Mouse (Mus musculus) cerebellum, postnatal 4 days (tissue): ENCODE results near the gene Olfr600.
"Not testable (repeated sequence)": the region's sequence is repeated elsewhere in the genome, so short reads cannot be mapped to it uniquely, and the experiment has no call there.

Source experiments
- DNase-seq, 2 experiments: peaks; one replicate each; pipeline ENCODE4 v3.0.0; 2022; ENCODE audit warnings: low spot score in 2 of 2, mixed read lengths in 1 of 2

The Olfr600 gene

GRCm38 (mm10) chr7:103349569-103349968, at the start of gene Olfr600:
Gene Olfr600 (minus strand): TSS chr7:103349669.
- DNase-seq: no peak

GRCm38 (mm10) chr7:103398981-103399380, 49.5 kb upstream of the Olfr600 start:
- DNase-seq: no peak

GRCm38 (mm10) chr7:103397758-103398157, 48.3 kb upstream of the Olfr600 start:
- DNase-seq: no peak

- no peak for DNase-seq
These were observed 36.6 kb upstream of the Olfr600 start, which contains the start of gene Olfr603 for GRCm38 (mm10) chr7:103386077-103386476. Gene Olfr603 (minus strand): TSS chr7:103386177.

- DNase-seq: no peak
These were observed 13.1 kb upstream of the Olfr600 start, which contains the start of gene Olfr601 for GRCm38 (mm10) chr7:103362555-103362954. Gene Olfr601 (minus strand): TSS chr7:103362655.

- DNase-seq: no peak
These were observed 13.9 kb downstream of the Olfr600 start, which contains the start of gene Olfr599 for GRCm38 (mm10) chr7:103335617-103336016. Gene Olfr599 (plus strand): TSS chr7:103335917.

GRCm38 (mm10) chr7:103323268-103323667, 26.2 kb downstream of the Olfr600 start, which contains the start of gene Olfr598:
Gene Olfr598 (plus strand): TSS chr7:103323568.
- DNase-seq: no peak

GRCm38 (mm10) chr7:103316015-103316414, 33.5 kb downstream of the Olfr600 start, which contains the start of gene Olfr597:
Gene Olfr597 (plus strand): TSS chr7:103316315.
- DNase-seq: not testable (repeated sequence)

GRCm38 (mm10) chr7:103305348-103305747, 44.1 kb downstream of the Olfr600 start, which contains the start of gene Olfr596:
Gene Olfr596 (plus strand): TSS chr7:103305648.
- DNase-seq: not testable (repeated sequence)
